Mouse (Mus musculus) hindbrain, embryonic 11.5 days (tissue): ENCODE measurements at regions not wholly inside any gene's neighbourhood (a gene's known extent, or its start where the extent isn't known, plus 50 kb on each side); places are given as distances from the start of the nearest gene placed in this dataset.

Source experiments
- ATAC-seq: fragments of 200-750 bp; cut with Nextera tagmentation; 2 replicates; pipeline ENCODE4 v1.8.0; 2017; ENCODE audit warnings: mild to moderate bottlenecking, moderate TSS enrichment, moderate library complexity; ENCODE audit not compliant: low FRiP score
- DNase-seq: peaks from one replicate; pipeline ENCODE4 v3.0.0-alpha.2; 2015; ENCODE audit warnings: low spot score
- H3K27ac ChIP-seq: fragments of 300-500 bp; sonication (generic); 2 replicates; pipeline ENCODE4 v1.5.1; 2014; ENCODE audit warnings: mild to moderate bottlenecking, low read depth, low read length
- H3K27me3 ChIP-seq: fragments of 300-500 bp; sonication (generic); 2 replicates; pipeline ENCODE4 v1.6.1; 2014; ENCODE audit warnings: mild to moderate bottlenecking, low read length, moderate library complexity, mixed read lengths; ENCODE audit not compliant: control insufficient read depth, insufficient read depth
- H3K36me3 ChIP-seq: fragments of 300-500 bp; sonication (generic); 2 replicates; pipeline ENCODE4 v1.6.1; 2014; ENCODE audit warnings: mild to moderate bottlenecking, low read length, moderate library complexity, mixed read lengths; ENCODE audit not compliant: control insufficient read depth, insufficient read depth
- H3K4me1 ChIP-seq: fragments of 300-500 bp; sonication (generic); replicated peaks from 2 replicates; pipeline ENCODE4 v1.6.1; 2014; ENCODE audit warnings: low read length, mixed read lengths; ENCODE audit not compliant: control insufficient read depth, insufficient read depth
- H3K4me2 ChIP-seq: fragments of 300-500 bp; sonication (generic); replicated peaks from 2 replicates; pipeline ENCODE4 v1.6.1; 2014; ENCODE audit warnings: mild to moderate bottlenecking, low read depth, low read length
- H3K4me3 ChIP-seq: fragments of 300-500 bp; sonication (generic); 2 replicates; pipeline ENCODE4 v1.5.1; 2014; ENCODE audit warnings: low read depth, low read length
- H3K9ac ChIP-seq: fragments of 300-500 bp; sonication (generic); 2 replicates; pipeline ENCODE4 v1.6.1; 2014; ENCODE audit warnings: low read depth, low read length
- H3K9me3 ChIP-seq: fragments of 300-500 bp; sonication (generic); 2 replicates; pipeline ENCODE4 v1.6.1; 2016; ENCODE audit warnings: low read length; ENCODE audit not compliant: control insufficient read depth
- WGBS: fragments of 180-500 bp; shearing (Covaris S2); extraction: QIAGEN DNeasy Blood & Tissue Kit; methylation state at CpG from one replicate; pipeline ENCODE4 v1.1.7; 2014; 5-methylcytosine and 5-hydroxymethylcytosine counted together

DNA sequence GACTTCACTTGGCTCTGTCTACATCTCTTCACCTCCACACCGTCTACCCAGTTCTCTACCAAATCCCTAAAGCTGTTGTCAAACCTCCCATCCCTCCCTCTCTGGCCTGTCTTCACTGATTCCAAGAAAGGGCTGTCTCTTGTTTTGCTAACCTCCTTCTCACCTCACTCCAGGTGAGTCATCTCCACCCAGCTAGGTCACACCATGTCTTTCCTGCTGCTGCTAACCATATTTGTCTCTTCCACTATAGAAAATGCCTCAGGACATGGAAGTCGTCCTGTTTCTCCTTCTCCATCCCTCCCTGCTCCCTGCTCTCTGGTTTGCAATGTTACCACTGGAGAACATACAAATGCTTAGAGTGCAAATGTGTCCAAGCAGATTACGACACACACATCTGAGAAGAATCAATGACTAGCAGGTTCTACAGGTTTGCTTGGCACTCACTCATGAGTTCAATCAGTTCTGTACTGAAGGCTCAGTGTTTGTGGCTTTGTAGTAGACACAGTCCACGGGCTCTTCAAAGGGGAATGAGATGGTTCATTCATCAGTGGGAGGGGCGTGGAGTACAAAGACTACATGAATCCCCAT is 424.1 kb downstream of the Fgf9 start:
- Histone ChIP-seq H3K9me3 (no peaks in the 10 kb centered on the region), H3K36me3 (no peaks in the 10 kb centered on the region), H3K9ac (no peak overlapping the region), H3K4me2 (no peak overlapping the region), H3K4me3 (no peak overlapping the region), H3K27ac (no peak overlapping the region), H3K27me3 (no peaks in the 10 kb centered on the region), H3K4me1 (no peaks in the 10 kb centered on the region; the same call in 1 of the 2 replicates)
- no peak for DNase-seq
- no peak for ATAC-seq
- WGBS: 77% methylated on average over 5 of the region's 5 CpGs

- Histone ChIP-seq H3K27ac (no peak overlapping the region), H3K9me3 (no peaks in the 10 kb centered on the region), H3K4me1 (no peaks in the 10 kb centered on the region), H3K36me3 (no peaks in the 10 kb centered on the region), H3K27me3 (no peaks in the 10 kb centered on the region), H3K9ac (no peak overlapping the region), H3K4me3 (no peak overlapping the region), H3K4me2 (no peak overlapping the region)
- 91% methylated on average over 2 of the region's 2 CpGs for WGBS
- ATAC-seq (no peak), DNase-seq (no peak)
These were observed 421.8 kb downstream of the Fgf9 start for GRCm38 (mm10) chr14:58492118-58492517.

DNA sequence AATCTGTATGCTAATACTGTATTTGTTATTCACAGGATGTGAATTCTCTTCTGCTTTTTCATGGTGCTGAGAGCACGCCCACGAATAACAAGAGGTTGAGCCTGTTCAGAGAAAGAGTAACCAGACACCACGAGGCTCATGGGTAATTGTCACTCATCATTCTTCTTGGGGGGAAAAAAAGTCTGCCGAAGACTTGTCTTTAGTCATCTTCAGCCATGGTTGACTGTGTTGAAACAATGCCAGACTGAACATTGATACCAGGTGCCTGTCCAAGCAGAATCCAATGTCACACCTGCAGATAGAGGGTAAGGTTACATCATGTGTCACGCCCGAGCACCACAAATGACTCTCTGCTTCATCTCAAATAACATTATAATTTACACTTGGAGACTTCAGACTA is 418.5 kb downstream of the Fgf9 start:
- DNase-seq: no peak
- ATAC-seq: no peak
- 79% methylated on average over 6 of the region's 6 CpGs for WGBS

GRCm38 (mm10) chr14:58487836-58488235 is 417.5 kb downstream of the Fgf9 start:
- ATAC-seq (no peak), DNase-seq (no peak)
- no peaks in the 10 kb centered on the region for H3K27me3 ChIP-seq
- no peak overlapping the region for H3K4me3 ChIP-seq
- no peaks in the 10 kb centered on the region for H3K4me1 ChIP-seq
- no peak overlapping the region for H3K27ac ChIP-seq
- no peaks in the 10 kb centered on the region for H3K36me3 ChIP-seq
- no peaks in the 10 kb centered on the region for H3K9me3 ChIP-seq
- H3K4me2 ChIP-seq: no peak overlapping the region
- 94% methylated on average over 6 of the region's 6 CpGs for WGBS
- H3K9ac ChIP-seq: no peak overlapping the region

More for the DNA sequence above, 418.5 kb downstream of the Fgf9 start:
- Histone ChIP-seq H3K9ac (no peak overlapping the region), H3K9me3 (no peaks in the 10 kb centered on the region), H3K4me1 (no peaks in the 10 kb centered on the region), H3K4me2 (no peak overlapping the region), H3K4me3 (no peak overlapping the region), H3K36me3 (no peaks in the 10 kb centered on the region), H3K27me3 (no peaks in the 10 kb centered on the region), H3K27ac (no peak overlapping the region)

DNA sequence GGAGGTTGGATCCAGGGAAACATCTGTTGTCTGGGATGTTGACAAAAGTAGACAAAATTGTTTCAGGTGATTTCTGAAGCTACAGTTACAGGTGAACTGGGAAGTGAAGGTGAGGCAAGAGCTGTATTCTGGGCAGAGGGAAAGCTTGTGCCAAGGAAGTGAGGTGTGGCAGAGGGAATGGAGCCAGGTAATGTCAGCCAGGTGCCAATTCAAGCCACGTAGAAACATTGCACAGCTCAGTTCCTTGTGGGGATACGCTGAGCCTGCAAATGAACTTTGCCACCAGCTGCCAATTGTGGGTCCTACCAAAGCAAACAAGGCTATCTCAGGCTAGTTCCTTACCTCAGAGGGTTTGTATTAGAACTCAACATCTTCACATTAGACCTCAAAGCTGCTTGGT is 410.1 kb downstream of the Fgf9 start:
- Histone ChIP-seq H3K9ac (no peak overlapping the region), H3K4me3 (no peak overlapping the region), H3K4me1 (no peaks in the 10 kb centered on the region), H3K27me3 (no peaks in the 10 kb centered on the region), H3K4me2 (no peak overlapping the region), H3K9me3 (no peaks in the 10 kb centered on the region), H3K36me3 (no peaks in the 10 kb centered on the region), H3K27ac (no peak overlapping the region)
- ATAC-seq (no peak), DNase-seq (no peak)
- WGBS: 87% methylated on average over 2 of the region's 2 CpGs

- Histone ChIP-seq H3K4me2 (no peak overlapping the region), H3K4me1 (no peaks in the 10 kb centered on the region), H3K9ac (no peak overlapping the region), H3K9me3 (no peaks in the 10 kb centered on the region), H3K27ac (no peak overlapping the region), H3K36me3 (no peaks in the 10 kb centered on the region), H3K27me3 (no peaks in the 10 kb centered on the region), H3K4me3 (no peak overlapping the region)
- ATAC-seq: no peak
- 42% methylated on average over 3 of the region's 3 CpGs for WGBS
- DNase-seq: no peak
These were observed 400.3 kb downstream of the Fgf9 start for GRCm38 (mm10) chr14:58470678-58471077.

- H3K27me3 ChIP-seq: no peaks in the 10 kb centered on the region
- no peak overlapping the region for H3K4me2 ChIP-seq
- WGBS: 88% methylated on average over 7 of the region's 7 CpGs
- no peak for DNase-seq
- H3K4me1 ChIP-seq: no peaks in the 10 kb centered on the region
- H3K9me3 ChIP-seq: no peaks in the 10 kb centered on the region
- no peak overlapping the region for H3K4me3 ChIP-seq
- H3K9ac ChIP-seq: no peak overlapping the region
- no peaks in the 10 kb centered on the region for H3K36me3 ChIP-seq
- no peak for ATAC-seq
- no peak overlapping the region for H3K27ac ChIP-seq
These were observed 398.1 kb downstream of the Fgf9 start for GRCm38 (mm10) chr14:58468451-58468850.

GRCm38 (mm10) chr14:58467856-58468255 is 397.5 kb downstream of the Fgf9 start:
- Histone ChIP-seq H3K4me2 (no peak overlapping the region), H3K27me3 (no peaks in the 10 kb centered on the region), H3K36me3 (no peaks in the 10 kb centered on the region), H3K9me3 (no peaks in the 10 kb centered on the region), H3K27ac (no peak overlapping the region), H3K4me3 (no peak overlapping the region), H3K9ac (no peak overlapping the region), H3K4me1 (no peaks in the 10 kb centered on the region)
- ATAC-seq (no peak), DNase-seq (no peak)
- 85% methylated on average over 5 of the region's 5 CpGs for WGBS

- 88% methylated on average over 5 of the region's 5 CpGs for WGBS
- no peaks in the 10 kb centered on the region for H3K27me3 ChIP-seq
- H3K4me2 ChIP-seq: no peak overlapping the region
- H3K9me3 ChIP-seq: no peaks in the 10 kb centered on the region
- ATAC-seq (no peak), DNase-seq (no peak)
- H3K4me1 ChIP-seq: no peaks in the 10 kb centered on the region
- no peak overlapping the region for H3K4me3 ChIP-seq
- no peak overlapping the region for H3K27ac ChIP-seq
- no peaks in the 10 kb centered on the region for H3K36me3 ChIP-seq
- H3K9ac ChIP-seq: no peak overlapping the region
These were observed 376.5 kb downstream of the Fgf9 start for GRCm38 (mm10) chr14:58446776-58447354.
